Mouse (Mus musculus) kidney, adult 2 months (tissue): ENCODE results near the gene Nfe2l3.

Experiments
- CTCF ChIP-seq: fragments of 200-500 bp; conservative IDR thresholded peaks from 2 replicates; pipeline ENCODE4 v1.5.1; 2011; ENCODE audit warnings: low read depth, mild to moderate bottlenecking, control low read depth, low read length, moderate library complexity, mixed read lengths; ENCODE audit not compliant: insufficient read depth, insufficient read length
- POLR2A ChIP-seq: fragments of 200-500 bp; IDR thresholded peaks from one replicate; pipeline ENCODE4 v1.6.1; 2011; ENCODE audit warnings: low read depth, low read length, control low read depth

DNA sequence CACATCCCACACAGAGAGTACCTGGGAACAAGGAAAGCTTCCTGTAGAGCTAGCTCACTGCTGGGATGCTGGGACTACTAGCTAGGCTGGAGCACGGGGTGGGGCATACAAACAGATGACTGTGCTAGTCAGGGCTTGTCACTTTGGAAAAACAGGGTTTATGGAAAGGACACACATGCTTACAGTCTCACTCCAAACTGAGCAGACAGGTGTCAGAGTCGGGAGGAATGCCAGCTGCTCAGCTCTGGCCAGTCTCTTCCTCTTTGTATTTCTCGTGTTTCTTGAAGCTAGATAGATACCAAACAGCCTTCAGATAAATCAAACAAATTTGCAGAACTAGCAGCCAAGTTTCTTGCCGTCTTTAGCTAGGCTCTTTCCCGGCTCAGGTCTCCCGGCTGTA, 31.2 kb upstream of the Nfe2l3 start:
- TF ChIP-seq POLR2A, result no peak
- TF ChIP-seq CTCF, result no peak
